Mouse (Mus musculus): ENCODE measurements around the gene Pmis2.

DNA sequence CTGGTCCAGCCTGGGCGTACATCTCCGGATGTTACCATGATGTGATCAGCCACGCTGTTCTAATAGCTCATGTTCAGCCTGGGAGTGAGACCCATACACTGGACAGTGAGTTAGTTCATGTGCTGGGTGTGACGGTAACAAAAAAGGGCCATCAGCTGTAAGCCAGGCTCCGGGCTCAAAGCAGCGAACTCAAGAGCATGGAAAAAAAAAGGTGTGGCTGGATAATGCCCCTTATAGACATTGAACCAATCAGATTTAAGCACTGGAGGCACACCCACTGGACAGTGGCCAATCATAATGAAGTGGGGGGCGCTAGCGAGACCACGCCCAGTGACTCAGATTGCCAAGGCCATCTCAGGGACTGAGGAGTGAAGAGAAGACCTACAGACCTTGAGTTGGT is 27.2 kb upstream of the Pmis2 start, which contains the start of gene 2200002J24Rik:
- no peak for TF ChIP-seq POLR2A (IDR thresholded peaks at IDR 0.05; ENCODE audit: borderline replicate concordance, insufficient read depth, low read length)
- TF ChIP-seq CTCF (IDR thresholded peaks at IDR 0.05; ENCODE audit: borderline replicate concordance, insufficient read depth, low read depth, low read length) = no peak
